Mouse (Mus musculus) stomach, embryonic 16.5 days (tissue): Measurements from ENCODE around the gene Celf6. TPM values are rescaled to one million over a fixed set of nuclear protein-coding genes. Genes with fewer than 3 reads are reported as not detected.

Experiments
- ATAC-seq: fragments of 200-750 bp; cut with Nextera tagmentation; 2 replicates; pipeline ENCODE4 v1.8.0; 2017; ENCODE audit warnings: moderate number of reproducible peaks, moderate TSS enrichment; ENCODE audit not compliant: insufficient read depth, low FRiP score
- H3K27ac ChIP-seq: fragments of 300-500 bp; sonication (generic); 2 replicates; pipeline ENCODE4 v1.5.1; 2014; ENCODE audit warnings: low read length
- H3K27me3 ChIP-seq: fragments of 300-500 bp; sonication (generic); 2 replicates; pipeline ENCODE4 v1.6.1; 2014; ENCODE audit warnings: low read length, control low read depth, mixed read lengths; ENCODE audit not compliant: control insufficient read depth, insufficient read depth
- H3K36me3 ChIP-seq: fragments of 300-500 bp; sonication (generic); 2 replicates; pipeline ENCODE4 v1.6.1; 2014; ENCODE audit warnings: low read length; ENCODE audit not compliant: control insufficient read depth, insufficient read depth
- H3K4me1 ChIP-seq: fragments of 300-500 bp; sonication (generic); 2 replicates; pipeline ENCODE4 v1.6.1; 2014; ENCODE audit warnings: low read length, control low read depth, mixed read lengths; ENCODE audit not compliant: control insufficient read depth, insufficient read depth
- H3K4me2 ChIP-seq: fragments of 300-500 bp; sonication (generic); 2 replicates; pipeline ENCODE4 v1.6.1; 2014; ENCODE audit warnings: low read depth, low read length, mixed read lengths
- H3K4me3 ChIP-seq: fragments of 300-500 bp; sonication (generic); replicated peaks from 2 replicates; pipeline ENCODE4 v1.5.1; 2014; ENCODE audit warnings: mild to moderate bottlenecking, low read length
- H3K9ac ChIP-seq: fragments of 300-500 bp; sonication (generic); 2 replicates; pipeline ENCODE4 v1.6.1; 2014; ENCODE audit warnings: low read length
- H3K9me3 ChIP-seq: fragments of 300-500 bp; sonication (generic); replicated peaks from 2 replicates; pipeline ENCODE4 v1.6.1; 2016; ENCODE audit warnings: low read length, control low read depth; ENCODE audit not compliant: control insufficient read depth
- WGBS: fragments of 180-500 bp; shearing (Covaris S2); extraction: QIAGEN DNeasy Blood & Tissue Kit; methylation state at CpG from one replicate; pipeline ENCODE4 v1.1.7; 2014; 5-methylcytosine and 5-hydroxymethylcytosine counted together
- polyA plus RNA-seq: library from polyadenylated mRNA; unstranded; fragments of >200 nt; fragmentation: Nextera tagmentation; extraction: Ambion mirVana; gene quantifications from 2 replicates; pipeline ENCODE4 v1.2.1, GENCODE M21; 2015

The Celf6 gene
- polyA plus RNA-seq, 1 experiment from 2014 or later, result 2.7 TPM

DNA sequence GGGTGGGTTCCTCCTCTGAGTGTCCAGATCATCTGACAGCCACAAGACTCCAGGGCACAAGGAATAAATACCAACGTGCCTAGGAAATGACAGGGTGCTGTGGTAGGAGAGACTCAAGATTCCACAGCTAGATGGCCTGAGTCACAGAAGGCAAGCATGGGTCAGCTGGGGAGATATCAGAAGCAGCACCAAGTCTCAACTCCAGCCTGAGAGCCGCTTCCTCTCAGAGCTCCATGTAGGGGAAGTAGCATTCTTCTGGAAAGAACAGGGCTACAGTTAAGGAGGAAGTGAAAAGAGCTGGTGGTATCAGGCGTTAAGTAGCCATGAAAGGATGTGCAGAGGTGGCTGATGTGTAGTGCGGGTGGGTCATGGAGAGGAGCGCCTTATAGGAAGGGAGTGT lies 33.0 kb upstream of the Celf6 start:
- Histone ChIP-seq H3K9ac (no peak overlapping the region), H3K27ac (no peak overlapping the region), H3K4me3 (no peak overlapping the region), H3K36me3 (no peaks in the 10 kb centered on the region), H3K4me1 (peaks cover 9% of the 10 kb centered on the region), H3K27me3 (no peaks in the 10 kb centered on the region), H3K4me2 (no peak overlapping the region), H3K9me3 (no peaks in the 10 kb centered on the region)
- WGBS, result 75% methylated on average over 5 of the region's 5 CpGs
- ATAC-seq, result no peak

DNA sequence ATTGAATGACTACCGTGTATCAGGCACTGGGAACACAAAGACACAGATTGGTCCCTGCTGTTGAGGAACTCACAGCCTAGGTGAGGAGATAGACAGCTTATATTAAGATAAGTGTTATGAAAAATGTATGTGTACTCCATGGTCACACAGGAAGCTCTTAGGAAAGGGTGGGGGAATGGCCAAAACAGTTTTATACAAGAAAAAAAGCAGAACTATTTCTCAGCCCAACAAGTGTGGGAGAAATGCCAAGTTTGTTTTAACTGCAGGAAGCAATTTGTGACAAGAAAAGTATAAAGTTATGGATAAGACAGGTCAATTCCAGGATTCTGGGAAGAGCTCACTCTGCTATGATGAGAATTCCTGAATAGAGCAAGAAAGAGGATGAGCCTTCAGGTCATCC lies 29.8 kb upstream of the Celf6 start:
- Histone ChIP-seq H3K9ac (no peak overlapping the region), H3K27me3 (no peaks in the 10 kb centered on the region), H3K36me3 (no peaks in the 10 kb centered on the region; the same call in 1 of the 2 replicates), H3K4me3 (no peak overlapping the region), H3K4me2 (no peak overlapping the region), H3K9me3 (no peaks in the 10 kb centered on the region), H3K4me1 (0 out of 2 replicates have a peak, but pooled peaks cover 2% of the 10 kb centered on the region), H3K27ac (no peak overlapping the region)
- WGBS, result 83% methylated on average over 1 of the region's 1 CpGs
- no peak for ATAC-seq

DNA sequence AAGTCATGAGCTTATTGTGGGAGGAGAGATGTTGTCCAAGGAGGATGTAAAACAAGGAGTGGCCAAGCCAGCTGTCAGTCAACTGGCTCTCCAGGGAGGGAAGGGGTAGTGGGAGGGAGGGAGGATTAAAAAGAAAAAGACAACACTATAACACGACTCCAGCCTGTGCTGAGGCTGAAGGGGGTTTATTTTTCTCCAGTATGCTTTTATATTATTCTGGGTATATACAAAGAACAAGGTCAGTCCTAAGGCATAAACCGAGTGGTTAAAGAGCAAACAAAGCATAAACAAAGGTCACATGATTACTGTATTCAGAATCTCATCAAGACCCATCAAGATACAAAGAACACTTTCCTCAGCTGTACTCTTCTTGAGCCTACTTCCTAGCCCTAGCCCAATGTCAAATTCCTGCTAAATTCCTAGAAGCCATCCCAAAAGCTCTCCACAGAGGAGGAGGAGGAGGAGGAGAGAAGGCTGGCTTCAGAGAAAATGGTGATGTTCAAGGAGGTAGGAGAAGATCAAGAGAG lies 28.7 kb upstream of the Celf6 start:
- Histone ChIP-seq H3K9ac (no peak overlapping the region), H3K27ac (no peak overlapping the region), H3K4me3 (no peak overlapping the region), H3K27me3 (no peaks in the 10 kb centered on the region), H3K4me1 (0 out of 2 replicates have a peak, but pooled peaks cover 2% of the 10 kb centered on the region), H3K4me2 (no peak overlapping the region), H3K9me3 (no peaks in the 10 kb centered on the region), H3K36me3 (no peaks in the 10 kb centered on the region; the same call in 1 of the 2 replicates)
- WGBS, result 52% methylated on average over 2 of the region's 2 CpGs
- no peak for ATAC-seq

DNA sequence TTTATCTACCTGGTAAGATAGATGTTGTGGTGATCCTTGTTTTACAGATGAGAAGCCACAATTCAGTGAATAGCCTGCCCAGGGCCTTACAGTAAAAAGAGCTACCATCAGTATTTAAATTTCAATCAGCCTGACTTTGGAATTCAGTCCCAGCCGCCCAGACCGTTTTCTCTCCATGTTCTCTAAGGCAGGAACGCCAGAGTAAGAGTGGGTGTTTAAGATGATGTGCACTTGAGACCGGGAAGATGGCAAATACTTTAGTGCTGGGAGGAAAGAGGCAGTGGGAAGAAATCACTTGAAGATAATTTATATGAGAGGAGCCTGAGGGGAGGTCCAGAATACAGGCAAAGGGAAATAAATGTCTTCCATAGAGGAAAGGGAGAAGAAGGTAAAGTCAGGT lies 27.6 kb upstream of the Celf6 start:
- WGBS, result 84% methylated on average over 4 of the region's 4 CpGs

DNA sequence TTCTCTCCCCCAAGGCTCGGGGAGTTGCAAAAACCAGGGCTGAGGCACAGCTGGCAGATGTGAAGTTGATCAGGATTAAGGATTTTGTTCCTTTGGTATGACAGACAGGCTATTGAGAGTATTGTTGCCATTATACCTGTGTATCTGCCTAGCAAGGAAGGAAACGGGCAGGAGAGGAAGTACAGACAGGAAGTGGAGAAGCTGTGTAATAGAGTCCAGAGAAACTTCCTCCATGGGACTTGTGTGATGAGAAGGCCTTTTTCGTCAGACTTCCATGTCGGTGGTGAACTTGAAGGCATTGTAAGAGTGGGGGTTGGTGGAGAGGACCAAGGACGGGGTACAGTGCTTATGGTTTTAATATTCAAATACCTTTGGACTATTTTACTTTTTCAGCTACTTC lies 26.7 kb upstream of the Celf6 start:
- Histone ChIP-seq H3K27ac (no peak overlapping the region), H3K4me1 (0 out of 2 replicates have a peak, but pooled peaks cover 2% of the 10 kb centered on the region), H3K9ac (no peak overlapping the region), H3K36me3 (no peaks in the 10 kb centered on the region; the same call in 1 of the 2 replicates), H3K4me2 (no peak overlapping the region), H3K27me3 (no peaks in the 10 kb centered on the region), H3K9me3 (no peaks in the 10 kb centered on the region), H3K4me3 (no peak overlapping the region)
- WGBS, result 81% methylated on average over 5 of the region's 5 CpGs
- no peak for ATAC-seq

More for the DNA sequence above, 27.6 kb upstream of the Celf6 start:
- no peak for ATAC-seq
- H3K9me3 ChIP-seq, result no peaks in the 10 kb centered on the region
- H3K36me3 ChIP-seq, result no peaks in the 10 kb centered on the region; the same call in 1 of the 2 replicates
- H3K4me3 ChIP-seq, result no peak overlapping the region
- H3K9ac ChIP-seq, result no peak overlapping the region
- 0 out of 2 replicates have a peak, but pooled peaks cover 2% of the 10 kb centered on the region for H3K4me1 ChIP-seq
- H3K4me2 ChIP-seq, result no peak overlapping the region
- H3K27ac ChIP-seq, result no peak overlapping the region
- no peaks in the 10 kb centered on the region for H3K27me3 ChIP-seq

DNA sequence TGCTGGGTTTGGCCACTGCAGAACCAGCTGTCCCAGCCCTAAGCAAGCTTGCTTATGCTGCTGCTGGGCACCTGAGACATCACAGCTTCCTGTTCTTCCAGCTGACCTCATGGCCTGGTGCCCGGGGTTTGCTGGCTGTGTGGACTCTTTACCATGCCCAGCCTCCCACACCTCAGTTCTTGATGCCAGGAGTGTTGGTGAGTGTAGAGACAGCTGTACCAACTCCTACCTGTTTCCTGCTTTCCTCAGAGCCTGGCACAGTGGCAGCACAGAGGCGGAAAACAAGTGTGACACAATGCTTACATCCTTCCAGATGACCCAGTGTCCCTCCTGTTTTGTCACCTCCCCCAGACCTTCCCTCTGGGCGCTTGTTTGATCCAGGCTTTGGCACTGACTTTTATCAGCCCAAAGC lies 26.1 kb upstream of the Celf6 start:
- H3K4me3 ChIP-seq, result no peak overlapping the region
- ATAC-seq, result no peak
- 0 out of 2 replicates have a peak overlapping the region, but pooled peaks have one; percentile 6 for H3K27ac ChIP-seq
- H3K4me1 ChIP-seq, result 0 out of 2 replicates have a peak, but pooled peaks cover 2% of the 10 kb centered on the region
- WGBS, result 61% methylated on average over 3 of the region's 3 CpGs
- H3K4me2 ChIP-seq, result no peak overlapping the region
- no peaks in the 10 kb centered on the region for H3K27me3 ChIP-seq
- H3K9ac ChIP-seq, result no peak overlapping the region
- H3K36me3 ChIP-seq, result no peaks in the 10 kb centered on the region; the same call in 1 of the 2 replicates
- H3K9me3 ChIP-seq, result no peaks in the 10 kb centered on the region

DNA sequence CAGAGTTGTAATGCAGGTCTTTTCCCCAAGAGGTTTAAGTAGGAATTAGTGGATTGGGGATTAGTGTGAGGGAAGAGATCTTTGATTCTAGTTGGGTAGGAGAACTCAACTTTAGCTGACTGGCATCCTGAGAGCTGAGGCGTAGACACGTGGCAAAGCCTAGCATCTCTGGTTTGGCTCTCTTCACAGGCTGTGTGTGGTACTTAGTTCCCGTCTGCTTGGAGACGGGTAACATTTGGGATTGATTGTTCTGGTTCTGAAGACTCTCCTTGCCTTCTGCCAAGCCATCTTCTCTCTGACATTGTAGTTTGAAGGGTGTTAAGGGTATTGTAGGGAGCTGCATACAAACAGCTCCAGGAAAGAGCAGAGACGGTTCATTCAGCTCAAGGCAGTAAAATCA lies 25.1 kb upstream of the Celf6 start:
- WGBS, result 84% methylated on average over 5 of the region's 5 CpGs
- Histone ChIP-seq H3K27ac (no peak overlapping the region), H3K9ac (no peak overlapping the region), H3K9me3 (no peaks in the 10 kb centered on the region), H3K4me3 (no peak overlapping the region), H3K4me1 (no peaks in the 10 kb centered on the region), H3K36me3 (no peaks in the 10 kb centered on the region; the same call in 1 of the 2 replicates), H3K4me2 (no peak overlapping the region), H3K27me3 (no peaks in the 10 kb centered on the region)
- ATAC-seq, result no peak

DNA sequence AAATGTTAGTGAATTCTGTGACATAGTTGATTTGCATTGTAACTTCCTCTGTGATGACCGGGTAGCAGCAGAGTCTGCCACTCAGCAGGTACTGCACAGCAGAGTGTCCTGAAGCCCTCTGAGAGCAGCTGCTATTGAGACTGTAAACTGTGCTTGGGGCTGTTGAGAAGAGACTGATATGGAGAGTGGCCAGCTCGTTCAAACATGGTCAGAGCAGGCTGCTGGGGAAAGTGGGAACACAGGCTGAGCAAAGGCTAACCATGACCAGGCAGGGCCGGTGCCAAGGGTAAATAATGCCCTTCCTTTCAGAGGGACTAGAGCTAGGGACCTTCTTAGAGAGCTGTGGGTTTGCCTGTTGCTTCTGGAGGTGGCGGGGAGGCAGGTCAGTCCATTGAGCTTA lies 24.0 kb upstream of the Celf6 start:
- WGBS, result 80% methylated on average over 4 of the region's 4 CpGs
- ATAC-seq, result no peak
- no peaks in the 10 kb centered on the region for H3K9me3 ChIP-seq

DNA sequence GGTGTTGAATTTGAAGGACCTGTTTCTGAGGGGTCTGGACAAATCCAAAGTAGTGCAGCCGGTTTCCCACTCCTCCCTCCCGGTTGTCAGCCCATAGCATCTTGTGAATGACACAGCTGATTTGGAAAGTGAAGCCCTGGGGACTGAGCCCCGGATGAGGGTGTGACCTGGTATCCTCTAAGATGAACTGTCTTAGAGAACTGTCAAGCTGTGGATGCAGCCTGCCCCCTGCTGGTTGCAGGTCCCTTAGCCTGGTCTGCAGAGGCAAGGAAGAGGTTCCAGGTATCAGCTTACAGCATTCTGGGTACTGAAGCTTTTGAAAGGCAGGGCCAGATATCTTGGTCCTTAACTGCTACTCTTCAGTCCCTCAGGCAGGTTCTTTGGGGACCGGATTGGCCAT lies 12.1 kb upstream of the Celf6 start:
- Histone ChIP-seq H3K9me3 (no peaks in the 10 kb centered on the region), H3K9ac (no peak overlapping the region), H3K4me3 (no peak overlapping the region), H3K27me3 (no peaks in the 10 kb centered on the region), H3K4me1 (no peaks in the 10 kb centered on the region), H3K27ac (no peak overlapping the region), H3K4me2 (no peak overlapping the region), H3K36me3 (no peaks in the 10 kb centered on the region; the same call in 1 of the 2 replicates)
- ATAC-seq, result no peak; the same call in 1 of the 2 replicates
- 26% methylated on average over 4 of the region's 4 CpGs for WGBS

More for the DNA sequence above, 24.0 kb upstream of the Celf6 start:
- no peaks in the 10 kb centered on the region for H3K4me1 ChIP-seq
- no peaks in the 10 kb centered on the region for H3K27me3 ChIP-seq
- no peak overlapping the region for H3K4me3 ChIP-seq
- H3K4me2 ChIP-seq, result no peak overlapping the region
- no peak overlapping the region for H3K27ac ChIP-seq
- no peak overlapping the region for H3K9ac ChIP-seq
- no peaks in the 10 kb centered on the region; the same call in 1 of the 2 replicates for H3K36me3 ChIP-seq
